Mouse (Mus musculus): ENCODE results near the gene Cdip1.

GRCm38 (mm10) chr16:4768719-4769118, 21.4 kb downstream of the Cdip1 start:
- TF ChIP-seq USF1 (IDR thresholded peaks at IDR 0.05; ENCODE audit: low read depth) (no peak), POLR2A (IDR thresholded peaks at IDR 0.05; ENCODE audit: insufficient read length, low read depth) (no peak), CEBPB (IDR thresholded peaks at IDR 0.05; ENCODE audit: insufficient read depth, poor library complexity, severe bottlenecking) (no peak), MAX (IDR thresholded peaks at IDR 0.05; ENCODE audit: low read depth) (no peak), TCF3 (IDR thresholded peaks at IDR 0.05; ENCODE audit: insufficient read length, low read depth) (no peak), E2F4 (IDR thresholded peaks at IDR 0.05; ENCODE audit: insufficient read depth) (no peak), SRF (IDR thresholded peaks at IDR 0.05; ENCODE audit: control insufficient read depth, insufficient read length, low read depth) (no peak), MYOD1 (IDR thresholded peaks at IDR 0.05; ENCODE audit: control insufficient read depth in 1 of 3, insufficient read length in 2 of 3, low read depth in 2 of 3) (no peak), TCF12 (IDR thresholded peaks at IDR 0.05; ENCODE audit: insufficient read depth, poor library complexity, severe bottlenecking) (no peak), POLR2AphosphoS2 (IDR thresholded peaks at IDR 0.05; ENCODE audit: insufficient read length, low read depth) (no peak), REST (IDR thresholded peaks at IDR 0.05; ENCODE audit: insufficient read depth, insufficient read length) (no peak), MYOG (IDR thresholded peaks at IDR 0.05; ENCODE audit: control insufficient read depth in 1 of 3, insufficient read depth in 1 of 3, insufficient read length in 2 of 3, low read depth in 2 of 3) (no peak)
